Mouse (Mus musculus) bone marrow, adult 2 months (tissue): ENCODE measurements around the gene Bex3.

ENCODE experiments used
- CTCF ChIP-seq: fragments of 200-500 bp; IDR thresholded peaks from 2 replicates; pipeline ENCODE4 v1.5.1; 2011; ENCODE audit warnings: low read length, control low read depth; ENCODE audit not compliant: control insufficient read depth, insufficient read depth
- POLR2A ChIP-seq: fragments of 200-500 bp; IDR thresholded peaks from 2 replicates; pipeline ENCODE4 v1.6.1; 2011; ENCODE audit warnings: low read depth, mild to moderate bottlenecking, control low read depth, low read length, borderline replicate concordance; ENCODE audit not compliant: control insufficient read depth

DNA sequence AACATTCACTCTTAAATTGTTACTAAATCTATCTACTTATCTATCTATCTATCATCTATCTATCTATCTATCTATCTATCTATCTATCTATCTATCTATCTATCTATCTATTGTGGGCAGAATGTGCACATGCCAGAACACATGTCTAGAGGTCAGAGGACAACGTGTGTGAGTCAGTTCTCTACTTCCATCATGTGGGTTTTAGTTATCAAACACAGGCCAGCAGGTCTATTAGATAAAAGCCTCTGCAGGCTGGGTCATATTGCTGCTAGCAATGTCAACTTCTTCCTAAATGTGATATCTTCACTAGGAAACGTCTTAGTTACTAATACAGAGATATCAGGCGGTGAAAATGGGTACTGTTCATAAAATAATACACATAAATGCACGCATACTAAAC is 49.9 kb downstream of the Bex3 start:
- TF ChIP-seq CTCF, result no peak
- TF ChIP-seq POLR2A, result no peak
